Mouse (Mus musculus) heart, adult 9 months (tissue): ENCODE measurements at regions not wholly inside any gene's neighbourhood (a gene's known extent, or its start where the extent isn't known, plus 50 kb on each side); places are given as distances from the start of the nearest gene placed in this dataset.

ENCODE experiments used
- DNase-seq, 2 experiments: peaks; one replicate each; pipeline ENCODE4 v3.0.0; 2022; ENCODE audit warnings: low spot score in 2 of 2

GRCm38 (mm10) chr7:63313096-63313495, 100.7 kb upstream of the Chrna7 start:
- no peak for DNase-seq

DNA sequence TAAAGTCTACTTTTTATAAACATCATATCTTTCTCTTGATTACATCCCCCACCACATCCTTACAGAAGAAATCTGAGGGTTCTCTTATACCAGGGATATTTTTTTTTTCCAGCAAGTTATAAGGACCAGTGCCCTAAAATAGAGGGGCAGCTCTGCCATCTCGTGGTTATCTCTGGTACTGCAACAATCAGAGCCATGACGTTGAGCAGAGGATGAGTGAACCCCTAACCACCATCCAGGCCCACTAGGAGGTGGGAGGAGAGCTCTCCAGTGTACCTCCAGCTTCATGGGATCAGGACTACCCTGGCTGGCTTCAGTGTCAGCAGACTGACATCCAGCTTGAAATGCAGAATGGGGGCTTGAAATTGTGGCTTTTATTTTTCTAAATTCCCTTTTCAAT, 107.2 kb upstream of the Chrna7 start:
- peak in 1 of 2 experiments; percentile 6 for DNase-seq

- DNase-seq = no peak
Observed at GRCm38 (mm10) chr7:63321171-63321570, 108.8 kb upstream of the Chrna7 start.

DNA sequence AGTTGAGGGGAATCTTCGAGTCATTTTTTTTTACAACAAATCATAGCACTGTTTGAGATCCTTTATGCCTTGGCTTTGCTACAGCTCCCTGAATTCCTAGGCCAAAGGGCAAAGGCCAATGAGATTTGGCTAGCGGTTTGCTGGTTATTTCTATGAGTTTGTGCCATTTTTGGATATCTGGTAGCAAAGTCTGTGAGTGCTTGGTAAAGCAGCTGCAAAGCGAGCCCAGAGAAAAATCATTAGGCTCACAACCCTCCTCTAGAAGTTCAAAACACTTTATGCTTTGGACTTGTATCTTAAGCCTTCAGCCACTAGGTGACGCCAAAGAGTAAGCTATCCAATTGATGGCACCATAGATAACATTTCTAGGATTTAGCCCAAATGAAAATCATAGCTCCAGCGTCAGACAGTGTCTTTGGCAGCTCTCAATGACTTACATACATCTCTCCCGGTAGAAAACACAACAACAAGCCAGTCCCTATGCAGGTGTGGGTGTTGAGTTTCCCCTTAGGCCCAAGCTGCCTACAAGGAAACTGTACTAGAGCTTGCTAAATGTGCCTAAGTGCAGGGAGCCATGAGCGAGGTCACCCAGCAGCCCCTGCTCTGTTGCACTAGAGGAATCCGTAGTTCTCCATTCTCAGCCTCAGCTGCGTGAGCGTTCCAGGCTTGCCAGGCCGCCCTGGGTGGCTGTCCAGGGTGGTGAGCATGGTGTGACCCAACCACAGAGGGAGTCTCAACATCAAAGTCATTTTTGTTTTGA, 109.8 kb upstream of the Chrna7 start:
- no peak for DNase-seq

GRCm38 (mm10) chr7:63335146-63335545, 109.4 kb upstream of the Otud7a start:
- DNase-seq = no peak

- no peak for DNase-seq
Observed at GRCm38 (mm10) chr7:63336072-63336471, 108.5 kb upstream of the Otud7a start.

DNA sequence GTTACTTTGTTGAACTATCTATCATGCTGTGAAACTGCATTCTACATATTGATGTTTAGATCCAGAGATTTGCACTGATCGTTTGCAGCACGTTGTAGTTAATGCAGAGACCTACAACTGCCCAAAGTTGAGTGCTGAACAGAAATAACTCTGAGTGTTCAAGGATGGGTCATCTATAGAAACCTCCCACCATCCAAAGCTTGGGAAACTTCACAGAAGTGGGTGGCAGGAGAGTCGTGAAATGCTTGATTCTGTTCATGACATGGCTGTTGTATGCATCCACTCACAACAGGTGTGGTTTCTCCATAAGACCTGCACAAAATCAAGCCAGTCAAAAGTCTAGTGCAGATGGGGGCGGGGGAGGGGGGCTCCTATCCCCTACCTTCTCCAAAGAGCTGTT, 102.8 kb upstream of the Otud7a start:
- DNase-seq = no peak

GRCm38 (mm10) chr7:63345671-63346392, 98.7 kb upstream of the Otud7a start:
- no peak for DNase-seq

GRCm38 (mm10) chr7:63346393-63346730, 98.2 kb upstream of the Otud7a start:
- no peak for DNase-seq
